Mouse (Mus musculus): ENCODE measurements around the gene Mospd3.
"Not testable (repeated sequence)": the region's sequence is repeated elsewhere in the genome, so short reads cannot be mapped to it uniquely, and the experiment has no call there.

Mospd3 gene

DNA sequence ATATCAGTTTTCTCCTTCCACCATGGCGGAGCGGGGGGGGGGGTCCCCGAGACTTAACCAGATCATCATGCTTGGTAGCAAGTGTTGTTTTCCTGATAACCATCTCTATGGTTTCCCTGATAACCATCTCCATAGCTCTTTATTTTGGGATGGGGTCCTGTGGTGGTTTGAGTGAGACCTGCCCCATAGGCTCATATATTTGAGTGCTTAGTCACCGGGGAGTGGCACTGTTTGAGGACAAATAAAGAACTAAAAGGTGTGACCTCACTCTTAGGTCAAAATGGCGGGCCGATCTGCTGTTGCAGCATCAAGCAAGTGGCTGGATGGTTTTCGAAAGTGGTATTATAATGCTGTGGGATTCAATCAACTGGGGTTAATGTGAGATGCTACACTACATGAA, 14.5 kb upstream of the Mospd3 start:
- in situ Hi-C loops (cut with MboI, MseI) = no loop called here

DNA sequence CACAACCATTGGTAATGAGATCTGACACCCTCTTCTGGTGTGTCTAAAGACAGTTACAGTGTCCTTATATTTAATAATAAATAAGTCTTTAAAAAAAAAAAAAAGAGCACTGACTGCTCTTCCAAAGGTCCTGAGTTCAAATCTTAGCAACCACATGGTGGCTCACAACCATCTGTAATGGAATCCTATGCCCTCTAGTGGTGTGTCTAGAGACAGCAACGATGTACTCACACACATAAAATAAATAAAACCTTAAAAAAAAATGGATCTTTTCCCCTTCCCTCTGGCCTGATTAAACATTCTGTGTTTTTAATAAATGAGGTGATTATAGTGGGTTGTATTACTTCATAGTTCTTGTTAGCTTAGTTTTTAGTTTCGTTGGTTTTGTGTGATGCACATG, 14.1 kb upstream of the Mospd3 start:
- in situ Hi-C loops (cut with MboI, MseI) = not testable (repeated sequence)

- in situ Hi-C loops (cut with MboI, MseI) = no loop called here
Measured at GRCm38 (mm10) chr5:137613550-137613949, 12.7 kb upstream of the Mospd3 start, which contains the start of gene Pcolce. Pcolce (minus strand) TSS chr5:137613784.

- in situ Hi-C loops (cut with MboI, MseI) = no loop called here
Measured at GRCm38 (mm10) chr5:137613076-137613475, 12.2 kb upstream of the Mospd3 start.

DNA sequence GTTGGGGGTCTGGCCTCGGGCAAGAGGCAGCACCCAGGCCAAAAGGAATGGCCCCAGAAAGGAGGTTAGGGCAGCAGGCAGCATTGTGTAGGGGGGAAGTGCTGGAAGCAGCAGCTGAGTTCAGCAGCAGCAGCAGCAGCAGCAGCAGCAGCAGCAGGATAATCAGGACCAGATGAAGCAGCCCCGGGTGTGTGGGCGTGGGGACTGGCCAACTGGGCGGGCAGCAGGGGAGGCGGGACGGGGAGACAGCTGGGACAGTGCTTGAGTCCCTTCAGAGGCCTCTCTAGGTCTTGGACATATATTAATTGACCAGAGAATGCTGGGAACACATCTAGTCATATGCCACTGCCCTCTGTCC, 10.4 kb upstream of the Mospd3 start:
- in situ Hi-C loops (cut with MboI, MseI) = no loop called here

GRCm38 (mm10) chr5:137610548-137611244, 9.8 kb upstream of the Mospd3 start:
- in situ Hi-C loops (cut with MboI, MseI) = no loop called here

- in situ Hi-C loops (cut with MboI, MseI) = no loop called here
Measured at GRCm38 (mm10) chr5:137610056-137610455, 9.2 kb upstream of the Mospd3 start.

- in situ Hi-C loops (cut with MboI, MseI) = no loop called here
Measured at GRCm38 (mm10) chr5:137609292-137609691, 8.4 kb upstream of the Mospd3 start.

DNA sequence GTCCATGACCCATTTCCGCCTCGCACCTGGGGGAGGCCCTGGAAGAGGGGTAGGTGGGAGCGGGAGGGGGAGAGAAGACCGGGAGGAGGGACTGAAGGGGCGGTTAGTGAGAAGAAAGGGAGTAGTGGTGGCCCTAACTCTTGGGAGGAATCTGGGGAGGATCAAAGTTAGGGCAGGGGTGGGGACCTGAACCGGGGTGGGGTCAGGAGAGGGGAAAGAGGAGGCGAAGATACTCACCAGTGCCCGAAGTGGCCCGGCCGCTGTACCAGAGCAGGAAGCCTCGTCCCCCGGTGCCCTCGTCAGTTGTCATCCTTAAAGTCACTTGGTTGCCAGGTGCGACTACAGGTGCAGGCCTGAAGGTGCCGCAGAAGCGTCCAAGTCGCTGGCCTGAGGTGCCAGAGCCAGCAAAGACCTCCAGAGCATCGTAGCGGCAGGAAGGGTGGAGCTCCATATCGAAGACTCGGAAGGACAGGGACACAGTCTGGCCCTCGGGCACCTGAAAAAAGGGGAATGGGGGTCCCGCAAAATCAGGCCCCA, 7.9 kb upstream of the Mospd3 start:
- in situ Hi-C loops (cut with MboI, MseI) = no loop called here

DNA sequence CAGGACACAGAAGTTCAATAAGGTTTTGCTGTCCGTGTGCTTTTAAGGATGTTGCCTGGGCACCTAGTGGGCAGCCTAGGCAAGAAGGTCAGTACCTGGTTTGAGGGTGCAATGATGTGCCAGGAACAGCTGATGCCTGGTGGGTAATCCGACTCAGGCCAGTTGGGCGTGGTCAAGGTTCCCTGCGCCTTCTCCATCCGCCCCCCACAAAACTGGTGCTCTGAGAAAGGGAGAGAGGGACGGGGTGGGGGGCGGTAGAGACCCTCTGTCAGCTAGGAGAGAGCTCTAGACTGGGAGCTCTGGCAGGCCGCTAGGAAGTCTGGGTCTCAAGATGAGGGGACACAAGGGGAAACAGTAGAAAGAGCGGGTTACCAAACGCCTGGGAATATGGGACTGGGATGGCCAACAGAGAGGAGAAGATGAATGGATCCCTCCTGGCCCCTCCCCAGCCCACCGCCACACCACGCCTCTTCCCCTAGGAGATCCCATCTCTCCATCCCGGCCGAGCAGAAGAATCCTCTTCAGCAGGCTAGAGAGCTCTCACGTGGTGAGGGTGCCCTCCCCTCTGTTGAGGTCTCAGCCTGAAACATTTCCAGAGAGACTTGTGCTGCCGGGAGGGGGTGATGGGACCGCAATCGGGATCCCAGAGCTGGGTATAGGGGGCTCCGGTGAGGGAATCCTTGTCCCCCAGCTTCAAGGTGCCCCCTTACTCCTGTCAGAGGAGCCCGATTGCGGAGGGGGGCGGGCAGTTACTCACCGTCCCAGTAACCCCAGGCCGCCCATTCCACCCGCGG, 7.2 kb upstream of the Mospd3 start:
- in situ Hi-C loops (cut with MboI, MseI) = no loop called here

DNA sequence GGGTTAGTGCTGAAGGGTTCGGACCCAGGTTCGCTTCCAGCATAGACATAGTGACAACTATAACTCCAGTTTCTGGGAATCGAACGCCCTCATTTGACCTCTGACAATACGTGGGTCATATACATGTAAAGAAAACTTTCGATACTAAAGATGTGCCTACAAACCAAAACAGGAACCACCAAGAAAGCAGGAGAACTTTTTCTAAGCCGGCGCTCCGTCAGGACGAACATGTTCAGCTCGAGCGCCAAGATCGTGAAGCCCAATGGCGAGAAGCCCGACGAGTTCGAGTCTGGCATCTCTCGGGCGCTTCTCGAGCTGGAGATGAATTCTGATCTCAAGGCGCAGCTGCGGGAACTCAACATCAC, 489 bp upstream of the Mospd3 start:
- in situ Hi-C loops (cut with MboI, MseI) = no loop called here

- in situ Hi-C loops (cut with MboI, MseI) = no loop called here
Measured at GRCm38 (mm10) chr5:137600281-137600618, 608 bp downstream of the Mospd3 start.

- in situ Hi-C loops (cut with MboI, MseI) = no loop called here
Measured at GRCm38 (mm10) chr5:137599600-137599999, 1.3 kb downstream of the Mospd3 start.

DNA sequence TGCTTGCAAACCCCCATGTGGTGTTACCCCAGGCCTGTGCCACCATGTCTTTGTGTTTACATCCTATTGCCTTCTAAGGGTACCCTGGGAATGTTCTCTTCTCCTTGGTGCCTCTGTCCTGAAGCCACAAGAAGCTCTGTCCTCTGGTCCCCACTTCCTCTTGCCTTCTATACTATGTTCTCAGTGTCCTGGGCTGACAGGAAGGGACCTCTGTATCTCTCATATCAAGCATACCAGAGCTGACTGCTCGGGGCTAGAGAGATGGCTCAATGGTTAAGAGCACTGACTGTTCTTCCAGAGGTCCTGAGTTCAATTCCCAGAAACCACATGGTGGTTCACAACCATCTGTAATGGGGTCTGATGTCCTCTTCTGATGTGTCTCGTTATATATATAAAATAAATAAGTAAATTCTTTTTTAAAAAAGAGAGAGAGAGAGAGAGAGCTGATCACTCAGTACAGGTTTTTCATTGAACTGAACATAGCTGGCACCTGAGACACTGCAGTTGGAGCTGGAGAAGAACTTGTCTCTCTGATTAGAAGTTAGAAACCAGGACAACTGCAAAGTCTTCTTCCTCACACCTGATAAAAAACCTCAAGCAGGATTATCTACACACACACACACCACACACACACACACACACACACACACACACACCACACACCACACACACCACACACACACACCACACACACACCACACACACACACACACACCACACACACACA, 2.6 kb downstream of the Mospd3 start:
- in situ Hi-C loops (cut with MboI, MseI) = no loop called here

DNA sequence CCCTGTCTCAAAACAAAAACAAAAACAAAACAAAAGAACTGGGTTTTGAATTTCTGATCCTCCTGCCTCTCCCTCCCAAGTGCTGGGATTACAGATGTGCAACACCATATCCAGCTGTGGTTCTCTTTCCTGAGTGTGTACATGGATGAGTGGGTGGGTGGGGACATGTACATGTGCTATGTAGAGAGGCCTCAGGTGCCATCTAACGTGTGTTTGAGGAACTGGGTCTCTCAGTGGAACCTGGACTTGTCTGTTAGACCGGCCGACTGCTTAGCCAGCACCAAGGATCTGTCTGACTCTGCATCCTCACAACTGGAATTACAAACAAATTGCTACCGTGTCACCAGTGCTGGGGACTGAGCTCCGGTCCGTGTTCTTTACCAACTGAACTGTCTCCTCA, 3.2 kb downstream of the Mospd3 start:
- in situ Hi-C loops (cut with MboI, MseI) = no loop called here

GRCm38 (mm10) chr5:137596601-137597261, 4.1 kb downstream of the Mospd3 start:
- in situ Hi-C loops (cut with MboI, MseI) = no loop called here

DNA sequence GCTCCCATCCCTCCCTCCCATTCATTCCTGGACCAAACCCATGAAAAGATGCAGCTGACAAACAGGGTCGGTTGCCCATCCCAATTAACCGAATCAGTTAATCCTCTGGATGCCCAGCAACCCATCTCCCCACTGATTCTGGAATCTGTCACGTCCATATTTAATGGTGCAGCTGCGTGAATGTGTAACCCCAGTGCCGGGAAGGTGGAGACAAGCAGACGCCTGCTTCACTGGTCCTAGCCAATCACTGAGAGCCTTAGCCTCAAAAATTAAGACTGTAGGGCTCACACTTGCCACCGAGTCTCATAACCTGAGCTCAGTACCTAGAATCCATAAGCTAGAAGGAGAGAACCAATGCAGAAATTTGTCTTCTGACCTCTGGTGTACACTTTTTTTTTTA, 4.9 kb downstream of the Mospd3 start:
- in situ Hi-C loops (cut with MboI, MseI) = no loop called here

DNA sequence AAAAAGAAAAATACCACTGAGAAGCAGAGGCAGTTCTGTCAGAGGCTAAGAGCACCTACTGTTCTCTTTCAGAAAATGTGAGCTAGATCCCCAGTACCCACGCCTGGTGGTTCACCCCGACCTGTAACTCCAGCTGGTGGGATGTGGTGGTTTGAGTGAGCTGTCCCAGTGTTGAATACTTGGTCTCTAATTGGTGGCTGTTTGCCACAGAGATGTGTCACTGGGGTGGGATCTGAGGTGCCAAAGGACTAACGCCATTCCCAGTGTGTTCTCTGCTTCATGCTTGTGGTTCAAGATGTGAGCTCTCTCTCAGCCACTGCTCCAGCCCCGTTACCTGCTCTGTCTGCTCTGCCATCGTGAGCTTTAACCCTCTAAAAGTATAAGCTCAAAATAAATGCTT, 10.4 kb downstream of the Mospd3 start:
- in situ Hi-C loops (cut with MboI, MseI) = no loop called here

DNA sequence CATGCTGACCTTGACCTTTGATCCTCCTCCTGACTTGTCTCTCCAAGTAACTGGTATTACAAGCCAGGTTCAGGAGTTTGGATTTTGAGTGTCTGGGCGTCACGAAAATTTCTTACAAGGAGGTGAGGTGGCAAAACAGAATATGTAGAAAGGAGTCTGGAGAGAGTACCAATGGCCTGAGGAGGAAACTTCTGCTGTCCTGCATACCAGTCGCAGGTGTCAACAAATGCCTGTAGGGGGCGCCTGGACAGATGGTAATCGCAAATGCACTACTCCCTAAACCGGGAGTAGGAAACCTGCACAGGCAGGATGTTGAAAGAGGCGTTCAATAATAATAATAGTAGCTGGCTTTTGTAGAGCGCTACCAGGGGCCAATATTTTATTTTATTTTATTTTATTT, 15.9 kb downstream of the Mospd3 start:
- in situ Hi-C loops (cut with MboI, MseI) = no loop called here

GRCm38 (mm10) chr5:137583670-137584169, 17.1 kb downstream of the Mospd3 start:
- in situ Hi-C loops (cut with MboI, MseI) = no loop called here

- in situ Hi-C loops (cut with MboI, MseI) = no loop called here
Measured at GRCm38 (mm10) chr5:137582702-137583101, 18.2 kb downstream of the Mospd3 start.

GRCm38 (mm10) chr5:137580246-137580645, 20.6 kb downstream of the Mospd3 start:
- in situ Hi-C loops (cut with MboI, MseI) = no loop called here

Measured in regulatory T cell (primary cell).